Mouse (Mus musculus) thymus, postnatal 36 days (tissue): ENCODE data around the gene Klrc3.
"Not testable (repeated sequence)": the region's sequence is repeated elsewhere in the genome, so short reads cannot be mapped to it uniquely, and the experiment has no call there.

Experiments used
- DNase-seq, 2 experiments: peaks; one replicate each; pipeline ENCODE4 v3.0.0; 2022; ENCODE audit warnings: mixed read lengths in 2 of 2

Gene Klrc3

DNA sequence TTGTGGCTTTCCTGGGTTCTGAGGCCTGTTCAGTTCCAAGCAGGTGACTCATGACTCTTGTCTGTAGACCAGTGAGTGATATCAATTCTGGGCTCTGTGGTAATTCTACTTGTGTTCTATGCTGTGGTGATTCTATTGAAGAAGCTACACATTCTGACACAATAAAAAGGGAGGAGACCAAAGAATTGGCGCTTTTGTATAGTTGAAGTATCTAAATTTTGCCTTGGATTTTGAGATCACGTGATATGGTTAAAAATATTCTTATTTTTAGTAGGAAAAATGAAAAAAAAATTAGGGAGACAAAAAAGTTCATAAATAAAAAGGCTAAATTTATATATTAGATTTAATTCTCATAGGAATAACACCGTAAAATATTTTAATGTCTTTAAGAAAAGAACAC is at the start of gene Klrc3:
Gene Klrc3, minus strand, starts transcription at position 101 of the 400 bp plus-strand sequence.
- DNase-seq: not testable (repeated sequence)

DNA sequence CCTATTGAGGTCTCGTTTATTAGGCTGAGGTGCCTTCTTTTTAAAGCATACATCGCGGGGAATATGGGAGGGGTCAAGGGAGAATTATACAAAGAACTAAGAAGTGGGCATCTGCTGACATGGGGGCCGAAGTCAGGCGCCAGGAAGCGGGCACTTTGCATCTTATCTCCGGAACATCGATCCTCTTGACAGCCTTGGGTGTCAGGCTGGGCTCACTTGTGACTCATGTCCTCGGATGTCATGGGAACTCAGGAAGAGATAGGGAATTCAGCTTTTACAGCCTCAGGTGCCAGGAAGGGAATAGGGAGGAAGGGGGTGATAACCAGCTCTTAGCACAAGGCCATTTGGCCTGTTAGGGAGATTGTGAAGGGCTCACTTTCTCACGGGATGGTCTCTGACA is 48.3 kb upstream of the Klrc3 start:
- not testable (repeated sequence) for DNase-seq

DNA sequence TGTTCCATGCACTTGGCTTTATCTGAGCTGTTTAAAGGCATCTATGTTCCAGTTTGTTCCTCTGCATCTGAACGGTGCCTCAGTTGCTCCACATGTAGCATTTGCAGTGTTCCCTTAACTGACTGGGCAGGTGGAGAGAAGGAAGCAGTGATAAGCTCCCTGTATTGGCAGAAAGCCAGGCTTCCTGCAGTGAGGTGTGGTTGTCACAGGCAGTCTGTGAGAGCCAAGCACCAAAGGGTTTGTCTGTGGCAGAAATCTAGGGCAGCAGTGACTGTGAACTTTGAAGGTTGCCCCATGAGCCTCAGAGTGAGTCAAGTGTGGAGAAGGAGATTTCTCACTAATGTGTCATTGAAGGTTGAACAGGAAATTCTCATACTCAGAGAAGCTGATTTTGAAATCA is 37.2 kb upstream of the Klrc3 start:
- DNase-seq: peak; percentile 2 to 16

DNA sequence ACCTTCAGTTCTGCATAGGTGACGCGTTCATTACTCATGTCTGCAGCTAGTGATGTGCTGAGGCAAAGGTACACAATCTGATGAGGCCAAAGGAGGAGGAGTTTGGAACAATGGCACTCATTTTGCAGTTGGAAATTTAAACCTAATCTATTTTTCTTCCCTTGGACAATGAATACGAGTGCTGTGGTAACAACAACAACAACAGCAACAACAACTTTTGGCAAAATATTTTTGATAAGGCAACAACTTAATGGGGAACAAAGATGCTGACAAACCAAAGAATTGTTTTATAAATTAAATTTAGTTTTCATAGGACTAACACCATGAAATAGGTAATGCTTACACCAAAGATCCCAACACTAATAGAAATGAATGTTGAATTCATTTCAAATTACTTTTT is 35.7 kb upstream of the Klrc3 start, which contains the start of gene Klrc1:
Gene Klrc1, minus strand, starts transcription at position 101 of the 400 bp plus-strand sequence.
- no peak for DNase-seq

DNA sequence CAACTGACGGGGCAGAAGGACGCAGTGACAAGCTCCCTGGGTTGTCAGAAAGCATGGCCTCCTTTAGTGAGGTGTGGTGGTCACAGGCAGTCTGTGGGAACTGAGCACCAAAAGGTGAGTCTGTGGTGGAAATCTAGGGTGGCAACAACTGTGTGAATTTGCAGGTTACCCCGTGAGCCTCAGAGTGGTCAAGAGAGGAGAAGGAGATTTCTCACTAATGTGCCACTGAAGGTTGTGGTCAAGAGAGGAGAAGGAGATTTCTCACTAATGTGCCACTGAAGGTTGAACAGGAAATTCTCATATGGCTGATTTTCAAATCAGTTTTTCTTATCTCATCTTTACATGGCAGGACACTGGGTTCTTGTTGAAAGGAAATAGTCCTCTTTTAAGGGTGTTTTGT is 18.2 kb upstream of the Klrc3 start:
- not testable (repeated sequence) for DNase-seq

DNA sequence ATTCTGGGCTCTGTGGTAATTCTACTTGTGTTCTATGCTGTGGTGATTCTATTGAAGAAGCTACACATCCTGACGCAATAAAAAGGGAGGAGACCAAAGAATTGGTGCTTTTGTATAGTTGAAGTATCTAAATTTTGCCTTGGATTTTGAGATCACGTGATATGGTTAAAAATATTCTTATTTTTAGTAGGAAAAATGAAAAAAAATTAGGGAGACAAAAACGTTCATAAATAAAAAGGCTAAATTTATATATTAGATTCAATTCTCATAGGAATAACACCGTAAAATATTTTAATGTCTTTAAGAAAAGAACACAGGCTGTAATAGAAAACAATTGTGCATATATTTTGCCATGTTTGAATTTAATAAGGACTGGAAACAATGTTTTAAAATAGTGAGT is 17.5 kb upstream of the Klrc3 start, which contains the start of gene Klrc2:
Gene Klrc2, minus strand, starts transcription at position 101 of the 400 bp plus-strand sequence.
- DNase-seq: not testable (repeated sequence)

DNA sequence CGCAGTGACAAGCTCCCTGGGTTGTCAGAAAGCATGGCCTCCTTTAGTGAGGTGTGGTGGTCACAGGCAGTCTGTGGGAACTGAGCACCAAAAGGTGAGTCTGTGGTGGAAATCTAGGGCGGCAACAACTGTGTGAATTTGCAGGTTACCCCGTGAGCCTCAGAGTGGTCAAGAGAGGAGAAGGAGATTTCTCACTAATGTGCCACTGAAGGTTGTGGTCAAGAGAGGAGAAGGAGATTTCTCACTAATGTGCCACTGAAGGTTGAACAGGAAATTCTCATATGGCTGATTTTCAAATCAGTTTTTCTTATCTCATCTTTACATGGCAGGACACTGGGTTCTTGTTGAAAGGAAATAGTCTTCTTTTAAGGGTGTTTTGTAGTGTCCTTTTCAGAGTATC is 917 bp upstream of the Klrc3 start:
- DNase-seq: not testable (repeated sequence)

DNA sequence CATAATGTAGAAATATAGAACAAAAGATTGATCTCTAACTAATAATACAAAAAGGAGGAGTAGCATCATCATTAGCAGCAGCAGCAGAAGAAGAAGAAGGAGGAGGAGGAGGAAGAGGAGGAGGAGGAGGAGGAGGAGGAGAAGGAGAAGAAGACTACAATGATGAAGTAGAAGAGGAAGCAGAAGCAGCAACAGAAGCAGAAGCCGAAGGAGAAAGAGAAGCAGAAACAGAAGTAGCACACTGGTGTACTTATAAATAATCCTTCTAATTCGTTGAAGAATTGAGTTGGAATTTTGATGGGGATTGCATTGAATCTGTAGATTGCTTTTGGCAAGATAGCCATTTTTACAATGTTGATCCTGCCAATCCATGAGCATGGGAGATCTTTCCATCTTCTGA is 12.1 kb downstream of the Klrc3 start:
- not testable (repeated sequence) for DNase-seq

DNA sequence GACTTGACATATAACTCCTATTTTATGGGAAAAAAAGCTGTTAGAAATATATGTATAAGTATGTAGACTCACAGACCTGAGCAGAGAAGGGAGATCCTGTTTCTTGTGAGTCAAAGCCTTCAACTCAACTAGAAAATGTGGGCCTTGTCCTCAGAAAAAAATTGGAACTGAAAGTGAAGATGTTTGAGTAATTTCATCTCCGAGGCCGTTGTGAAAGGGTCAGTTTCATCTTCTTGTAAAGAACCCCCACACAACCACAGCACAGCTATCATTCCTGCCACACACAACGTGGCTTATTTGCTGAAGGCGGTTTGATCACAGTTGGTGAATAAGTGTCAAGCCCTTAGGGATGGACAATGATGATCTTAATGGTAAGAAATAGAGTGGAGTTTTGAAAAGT is 19.4 kb downstream of the Klrc3 start, which contains the start of gene Klrk1:
Gene Klrk1, minus strand, starts transcription at position 130 of the 400 bp plus-strand sequence.
- DNase-seq: no peak

DNA sequence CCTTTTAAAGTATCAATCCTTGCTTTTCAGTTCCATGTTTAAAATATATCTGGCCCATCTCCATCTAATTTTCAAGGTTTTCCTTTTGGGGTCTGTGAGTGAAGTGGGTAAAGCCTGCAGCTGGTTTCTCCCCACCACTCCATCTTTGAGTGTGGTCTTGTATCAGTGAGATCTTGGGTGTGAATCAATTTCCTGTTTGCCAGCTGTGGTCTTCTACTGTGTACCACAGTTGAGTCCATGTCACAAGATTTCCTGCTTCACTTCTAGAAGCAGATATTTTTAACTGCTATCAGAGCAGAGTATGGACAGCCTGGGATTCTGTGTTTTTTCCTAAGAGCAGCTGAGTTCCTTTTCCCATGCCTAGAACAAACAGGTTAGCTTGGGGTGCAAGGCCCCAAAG is 34.8 kb downstream of the Klrc3 start:
- DNase-seq: no peak

DNA sequence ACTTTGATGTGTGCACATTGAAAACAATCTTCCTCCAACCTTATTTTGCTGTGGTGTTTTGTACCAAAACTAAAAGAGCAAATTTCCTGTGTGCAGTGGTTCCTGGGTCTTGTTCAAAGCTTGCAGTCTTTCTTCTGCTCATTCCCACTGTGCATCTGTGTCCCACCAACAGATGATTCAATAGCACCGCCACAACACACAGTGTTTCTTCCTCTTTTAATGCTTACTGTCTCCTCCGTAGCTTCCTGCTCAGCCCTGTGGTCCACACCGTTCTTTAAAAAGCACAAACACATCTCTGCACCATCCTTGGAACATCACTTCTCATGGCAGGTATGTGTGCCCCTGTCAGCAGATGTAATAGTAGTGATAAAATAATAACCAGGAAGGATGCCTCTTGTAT is 51.6 kb downstream of the Klrc3 start, which contains the start of gene Klrd1:
Gene Klrd1, plus strand, starts transcription at position 275 of the 400 bp plus-strand sequence.
- DNase-seq: peak; percentile 4 to 6
